Mouse (Mus musculus) lung, postnatal 0 days (tissue): ENCODE measurements at regions not wholly inside any gene's neighbourhood (a gene's known extent, or its start where the extent isn't known, plus 50 kb on each side); places are given as distances from the start of the nearest gene placed in this dataset.

Source experiments
- CTCF ChIP-seq: IDR thresholded peaks from 2 replicates; pipeline ENCODE4 v1.5.1; 2016; ENCODE audit warnings: antibody characterized with exemption, mild to moderate bottlenecking
- EP300 ChIP-seq: IDR thresholded peaks from 2 replicates; pipeline ENCODE4 v1.6.1; 2016; ENCODE audit warnings: antibody characterized with exemption, mild to moderate bottlenecking, control low read depth

GRCm38 (mm10) chr4:88992498-88992897, 112.5 kb upstream of the Ifne start:
- TF ChIP-seq CTCF (no peak), EP300 (no peak)
